Mouse (Mus musculus): ENCODE measurements at regions not wholly inside any gene's neighbourhood (a gene's known extent, or its start where the extent isn't known, plus 50 kb on each side); places are given as distances from the start of the nearest gene placed in this dataset.

- TF ChIP-seq POLR2A (IDR thresholded peaks at IDR 0.05; ENCODE audit: insufficient read length, low read depth) (no peak), CEBPB (IDR thresholded peaks at IDR 0.05; ENCODE audit: insufficient read depth, poor library complexity, severe bottlenecking) (no peak)
Measured at GRCm38 (mm10) chr11:56728204-56729002, 282.8 kb upstream of the Gria1 start.
